Mouse (Mus musculus): Measurements from ENCODE around the gene Prkce.

Prkce gene

GRCm38 (mm10) chr17:86637311-86637710 is 469.7 kb downstream of the Prkce start:
- no peak for DNase-seq (ENCODE audit: low spot score)

GRCm38 (mm10) chr17:86639279-86639678 is 471.7 kb downstream of the Prkce start:
- DNase-seq (ENCODE audit: low spot score), result no peak

- DNase-seq (ENCODE audit: low spot score), result no peak
Observed at GRCm38 (mm10) chr17:86647226-86647625, 479.6 kb downstream of the Prkce start.

- no peak for DNase-seq (ENCODE audit: low spot score)
Observed at GRCm38 (mm10) chr17:86648856-86649435, 481.4 kb downstream of the Prkce start.

GRCm38 (mm10) chr17:86650241-86650640 is 482.7 kb downstream of the Prkce start:
- no peak for DNase-seq (ENCODE audit: low spot score)

GRCm38 (mm10) chr17:86651091-86651490 is 483.5 kb downstream of the Prkce start:
- DNase-seq (ENCODE audit: low spot score), result no peak

- no peak for DNase-seq (ENCODE audit: low spot score)
Observed at GRCm38 (mm10) chr17:86652751-86653150, 485.2 kb downstream of the Prkce start.

- no peak for DNase-seq (ENCODE audit: low spot score)
Observed at GRCm38 (mm10) chr17:86656369-86656768, 488.8 kb downstream of the Prkce start.

GRCm38 (mm10) chr17:86662301-86662700 is 494.7 kb downstream of the Prkce start:
- no peak for DNase-seq (ENCODE audit: low spot score)

- DNase-seq (ENCODE audit: low spot score), result no peak
Observed at GRCm38 (mm10) chr17:86663471-86663870, 495.9 kb downstream of the Prkce start.

- DNase-seq (ENCODE audit: low spot score), result no peak
Observed at GRCm38 (mm10) chr17:86667836-86668600, 500.4 kb downstream of the Prkce start.

- no peak for DNase-seq (ENCODE audit: low spot score)
Observed at GRCm38 (mm10) chr17:86669641-86670373, 502.2 kb downstream of the Prkce start.

- no peak for DNase-seq (ENCODE audit: low spot score)
Observed at GRCm38 (mm10) chr17:86670731-86671130, 503.1 kb downstream of the Prkce start.

- no peak for DNase-seq (ENCODE audit: low spot score)
Observed at GRCm38 (mm10) chr17:86674971-86675370, 507.4 kb downstream of the Prkce start.

GRCm38 (mm10) chr17:86676336-86676735 is 508.8 kb downstream of the Prkce start:
- DNase-seq (ENCODE audit: low spot score), result no peak

GRCm38 (mm10) chr17:86676909-86677308 is 509.3 kb downstream of the Prkce start:
- no peak for DNase-seq (ENCODE audit: low spot score)

GRCm38 (mm10) chr17:86685263-86685662 is 517.7 kb downstream of the Prkce start:
- DNase-seq (ENCODE audit: low spot score), result no peak

- DNase-seq (ENCODE audit: low spot score), result no peak
Observed at GRCm38 (mm10) chr17:86687021-86687420, 519.4 kb downstream of the Prkce start.

GRCm38 (mm10) chr17:86690871-86691390 is 523.3 kb downstream of the Prkce start:
- no peak for DNase-seq (ENCODE audit: low spot score)

GRCm38 (mm10) chr17:86697751-86698150 is 530.2 kb downstream of the Prkce start:
- DNase-seq (ENCODE audit: low spot score), result no peak

GRCm38 (mm10) chr17:86703336-86703735 is 535.8 kb downstream of the Prkce start:
- DNase-seq (ENCODE audit: low spot score), result no peak

- DNase-seq (ENCODE audit: low spot score), result no peak
Observed at GRCm38 (mm10) chr17:86705236-86705635, 537.7 kb downstream of the Prkce start.

GRCm38 (mm10) chr17:86706467-86706866 is 538.9 kb downstream of the Prkce start:
- DNase-seq (ENCODE audit: low spot score), result no peak

Data from urinary bladder, postnatal 25 days (tissue).